Mouse (Mus musculus): ENCODE results near the gene Zscan25.
"Not testable (repeated sequence)": the region's sequence is repeated elsewhere in the genome, so short reads cannot be mapped to it uniquely, and the experiment has no call there.

The Zscan25 gene

GRCm38 (mm10) chr5:145280371-145281143, at the start of gene Zscan25:
Gene Zscan25, plus strand, starts transcription at chr5:145280500.
- DNase-seq (ENCODE audit: low spot score): peak; percentile 85

- no peak for DNase-seq (ENCODE audit: low spot score)
These were observed 49.7 kb upstream of the Zscan25 start for GRCm38 (mm10) chr5:145230641-145231040.

GRCm38 (mm10) chr5:145231367-145231871, 48.9 kb upstream of the Zscan25 start, which contains the start of gene Zfp655:
Gene Zfp655, plus strand, starts transcription at chr5:145231715.
- peak; percentile 96 for DNase-seq (ENCODE audit: low spot score)

GRCm38 (mm10) chr5:145231893-145232411, 48.3 kb upstream of the Zscan25 start:
- DNase-seq (ENCODE audit: low spot score): no peak

- DNase-seq (ENCODE audit: low spot score): no peak
These were observed 45.7 kb upstream of the Zscan25 start for GRCm38 (mm10) chr5:145234636-145235035.

GRCm38 (mm10) chr5:145249520-145249919, 30.8 kb upstream of the Zscan25 start:
- no peak for DNase-seq (ENCODE audit: low spot score)

- DNase-seq (ENCODE audit: low spot score): not testable (repeated sequence)
These were observed 6.7 kb upstream of the Zscan25 start for GRCm38 (mm10) chr5:145273568-145273967.

- DNase-seq (ENCODE audit: low spot score): no peak
These were observed 352 bp upstream of the Zscan25 start for GRCm38 (mm10) chr5:145279948-145280347.

GRCm38 (mm10) chr5:145288382-145288781, 8.1 kb downstream of the Zscan25 start:
- no peak for DNase-seq (ENCODE audit: low spot score)

GRCm38 (mm10) chr5:145290697-145291096, 10.4 kb downstream of the Zscan25 start:
- no peak for DNase-seq (ENCODE audit: low spot score)

GRCm38 (mm10) chr5:145292398-145292797, 12.1 kb downstream of the Zscan25 start:
- no peak for DNase-seq (ENCODE audit: low spot score)

GRCm38 (mm10) chr5:145300469-145300868, 20.2 kb downstream of the Zscan25 start:
- DNase-seq (ENCODE audit: low spot score): no peak

- DNase-seq (ENCODE audit: low spot score): not testable (repeated sequence)
These were observed 21.5 kb downstream of the Zscan25 start for GRCm38 (mm10) chr5:145301796-145302195.

GRCm38 (mm10) chr5:145302424-145302823, 22.1 kb downstream of the Zscan25 start:
- no peak for DNase-seq (ENCODE audit: low spot score)

GRCm38 (mm10) chr5:145306953-145307352, 26.7 kb downstream of the Zscan25 start:
- not testable (repeated sequence) for DNase-seq (ENCODE audit: low spot score)

GRCm38 (mm10) chr5:145307811-145308210, 27.5 kb downstream of the Zscan25 start:
- DNase-seq (ENCODE audit: low spot score): not testable (repeated sequence)

GRCm38 (mm10) chr5:145313845-145314244, 33.5 kb downstream of the Zscan25 start:
- DNase-seq (ENCODE audit: low spot score): no peak

- no peak for DNase-seq (ENCODE audit: low spot score)
These were observed 36.8 kb downstream of the Zscan25 start for GRCm38 (mm10) chr5:145317141-145317540.

- DNase-seq (ENCODE audit: low spot score): not testable (repeated sequence)
These were observed 58.5 kb downstream of the Zscan25 start for GRCm38 (mm10) chr5:145338756-145339155.
